Mouse (Mus musculus) mature B cell (primary cell): Measurements from ENCODE around the gene Mrln.

Experiments
- in situ Hi-C: fragments of 300-500 bp; cut with MboI; formaldehyde crosslinking; loops from 2 replicates; pipeline ENCODE4 v1.14.3; 2019

The Mrln gene

GRCm38 (mm10) chr10:70255601-70256210 is 51.2 kb downstream of the Mrln start:
- in situ Hi-C loops = no loop called here

DNA sequence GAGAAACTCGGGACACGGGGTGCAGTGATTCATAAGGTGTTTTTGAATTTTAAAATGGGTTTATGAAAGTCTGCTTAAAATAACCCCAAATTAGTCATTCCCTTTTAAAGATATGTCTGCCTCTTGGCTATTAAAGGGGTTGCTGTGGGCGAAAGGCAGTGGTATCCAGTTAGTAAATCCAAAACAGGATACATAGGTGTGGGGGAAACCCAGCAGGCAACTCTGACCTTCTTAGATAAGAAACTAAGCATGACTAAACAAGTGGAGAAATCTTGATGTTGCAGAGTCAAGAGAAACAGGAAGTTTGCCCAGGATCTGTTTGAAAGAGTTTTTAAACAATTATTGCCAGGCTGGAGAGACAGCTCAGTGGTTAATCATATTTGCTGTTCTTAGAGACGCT is 52.6 kb downstream of the Mrln start:
- in situ Hi-C loops = no loop called here

DNA sequence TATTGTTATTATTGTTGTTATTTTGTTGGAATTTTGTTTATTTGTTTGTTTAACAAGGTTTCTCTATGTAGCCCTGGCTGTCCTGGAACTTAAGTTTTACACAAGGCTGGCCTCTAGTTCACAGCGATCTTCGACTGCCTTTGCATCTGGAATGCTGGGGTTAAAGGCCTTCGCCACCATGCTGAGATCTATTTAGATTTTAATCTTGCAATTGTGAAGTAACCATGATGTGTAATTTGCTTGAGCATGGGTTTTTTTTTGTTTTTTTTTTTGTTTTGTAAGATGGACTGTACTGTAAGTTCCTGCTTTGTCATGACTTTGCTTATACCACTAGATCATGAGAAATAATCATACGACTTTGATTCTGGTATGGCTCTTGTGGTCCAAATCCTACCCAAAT is 56.4 kb downstream of the Mrln start:
- in situ Hi-C loops = no loop called here

- in situ Hi-C loops = no loop called here
Measured at GRCm38 (mm10) chr10:70262051-70262450, 57.6 kb downstream of the Mrln start.

- in situ Hi-C loops = no loop called here
Measured at GRCm38 (mm10) chr10:70263681-70264189, 59.3 kb downstream of the Mrln start.

DNA sequence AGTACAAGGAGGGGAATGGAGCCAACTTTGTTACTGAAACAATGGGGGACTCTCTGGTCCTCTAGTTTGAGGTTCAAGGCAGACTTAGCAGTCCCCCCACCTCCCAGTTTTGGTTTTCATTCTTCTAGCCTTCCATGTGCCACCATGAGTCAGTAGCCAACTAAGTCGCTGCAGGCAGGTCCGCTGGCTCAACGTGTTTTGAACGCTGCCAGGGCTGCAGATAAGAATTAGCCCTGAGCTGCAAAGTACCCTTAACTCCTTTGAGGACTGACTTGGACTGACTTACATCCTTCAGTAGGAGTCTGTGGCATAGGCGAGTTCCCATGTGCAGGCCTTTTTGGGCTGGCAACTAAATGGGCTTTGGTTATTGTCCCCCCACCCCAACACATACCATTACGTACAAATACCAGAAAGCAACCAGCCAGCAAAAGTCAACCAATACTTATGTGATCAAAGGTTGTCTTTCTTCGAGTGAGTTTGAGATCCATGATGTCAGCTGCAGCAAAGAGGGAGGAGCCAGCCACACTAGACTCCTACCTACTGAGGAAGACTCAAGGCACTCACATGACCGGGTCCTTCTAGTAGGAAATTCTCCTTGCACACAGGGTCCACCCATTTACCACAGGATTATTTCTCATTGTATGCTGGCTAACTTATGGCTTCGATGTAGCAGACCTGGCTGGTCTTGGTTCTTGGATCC is 60.0 kb downstream of the Mrln start:
- in situ Hi-C loops = no loop called here

DNA sequence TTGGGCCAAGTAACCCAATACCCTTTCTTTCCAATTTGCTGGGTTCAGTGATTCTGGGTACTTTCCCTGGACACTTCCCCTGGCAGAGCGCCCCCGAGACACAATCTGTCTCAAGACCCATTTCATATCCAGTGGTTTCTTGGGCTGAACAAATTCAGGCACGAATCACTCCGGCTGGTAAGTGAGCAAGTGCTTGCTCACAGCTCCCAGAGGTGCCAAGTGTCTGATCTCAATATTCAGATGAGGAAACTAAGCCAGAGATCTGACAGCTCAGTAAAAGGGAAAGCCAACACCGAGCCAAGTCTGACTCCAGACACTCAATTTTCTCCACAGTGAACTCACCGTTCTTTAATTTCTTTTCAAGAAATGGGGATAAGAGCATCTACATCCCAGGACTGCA is 62.0 kb downstream of the Mrln start:
- in situ Hi-C loops = no loop called here

- in situ Hi-C loops = no loop called here
Measured at GRCm38 (mm10) chr10:70268581-70269446, 64.3 kb downstream of the Mrln start.
